Mouse (Mus musculus) embryonic facial prominence, embryonic 14.5 days (tissue): ENCODE measurements around the gene Nomo1. TPM values are rescaled to one million over a fixed set of nuclear protein-coding genes. Genes with fewer than 3 reads are reported as not detected.

Experiments
- ATAC-seq: fragments of 200-750 bp; cut with Nextera tagmentation; 2 replicates; pipeline ENCODE4 v1.8.0; 2017; ENCODE audit warnings: low read depth, moderate number of reproducible peaks, moderate TSS enrichment
- DNase-seq: peaks from one replicate; pipeline ENCODE4 v3.0.0-alpha.2; 2015; ENCODE audit warnings: low spot score
- H3K27ac ChIP-seq: fragments of 300-500 bp; sonication (generic); replicated peaks from 2 replicates; pipeline ENCODE4 v1.5.1; 2014; ENCODE audit warnings: low read depth, mild to moderate bottlenecking, low read length, moderate library complexity
- H3K27me3 ChIP-seq: fragments of 300-500 bp; sonication (generic); replicated peaks from 2 replicates; pipeline ENCODE4 v1.6.1; 2014; ENCODE audit warnings: low read length; ENCODE audit not compliant: control insufficient read depth, insufficient read depth
- H3K36me3 ChIP-seq: fragments of 300-500 bp; sonication (generic); 2 replicates; pipeline ENCODE4 v1.6.1; 2014; ENCODE audit warnings: low read length, mixed read lengths; ENCODE audit not compliant: control insufficient read depth, insufficient read depth
- H3K4me1 ChIP-seq: fragments of 300-500 bp; sonication (generic); 2 replicates; pipeline ENCODE4 v1.6.1; 2014; ENCODE audit warnings: antibody characterized with exemption, low read length; ENCODE audit not compliant: control insufficient read depth, insufficient read depth
- H3K4me2 ChIP-seq: fragments of 300-500 bp; sonication (generic); 2 replicates; pipeline ENCODE4 v1.6.1; 2014; ENCODE audit warnings: low read depth, mild to moderate bottlenecking, low read length, moderate library complexity, mixed read lengths
- H3K4me3 ChIP-seq: fragments of 300-500 bp; sonication (generic); 2 replicates; pipeline ENCODE4 v1.5.1; 2014; ENCODE audit warnings: low read depth, mild to moderate bottlenecking, low read length
- H3K9ac ChIP-seq: fragments of 300-500 bp; sonication (generic); 2 replicates; pipeline ENCODE4 v1.6.1; 2014; ENCODE audit warnings: low read depth, mild to moderate bottlenecking, low read length, moderate library complexity, mixed read lengths
- H3K9me3 ChIP-seq: fragments of 300-500 bp; sonication (generic); 2 replicates; pipeline ENCODE4 v1.6.1; 2016; ENCODE audit warnings: low read length; ENCODE audit not compliant: control insufficient read depth
- WGBS: fragments of 180-500 bp; shearing (Covaris S2); extraction: QIAGEN DNeasy Blood & Tissue Kit; methylation state at CpG from one replicate; pipeline ENCODE4 v1.1.7; 2014; 5-methylcytosine and 5-hydroxymethylcytosine counted together
- polyA plus RNA-seq: library from polyadenylated mRNA; unstranded; fragments of >200 nt; fragmentation: Nextera tagmentation; extraction: Ambion mirVana; gene quantifications from 2 replicates; pipeline ENCODE4 v1.2.1, GENCODE M21; 2014

The Nomo1 gene
- polyA plus RNA-seq, 1 experiment from 2014 or later: 25.7 TPM

- H3K4me2 ChIP-seq: peak overlapping the region; percentile 89
- H3K9ac ChIP-seq: peak overlapping the region; percentile 84
- no peaks in the 10 kb centered on the region for H3K9me3 ChIP-seq
- H3K4me3 ChIP-seq: peak overlapping the region; percentile 94
- ATAC-seq (peak; percentile 60; the same call in 1 of the 2 replicates), DNase-seq (no peak)
- H3K36me3 ChIP-seq: peaks cover 2% of the 10 kb centered on the region; the same call in 1 of the 2 replicates
- WGBS: 0% methylated on average over 20 of the region's 35 CpGs
- H3K27ac ChIP-seq: no peak overlapping the region
- no peaks in the 10 kb centered on the region for H3K27me3 ChIP-seq
- peaks cover 9% of the 10 kb centered on the region for H3K4me1 ChIP-seq
Measured at GRCm38 (mm10) chr7:46033870-46034337, 406 bp downstream of the Nomo1 start.

GRCm38 (mm10) chr7:46034991-46035390 lies 1.5 kb downstream of the Nomo1 start:
- ATAC-seq (no peak), DNase-seq (no peak)
- H3K4me3 ChIP-seq: peak overlapping the region; percentile 94
- 90% methylated on average over 2 of the region's 2 CpGs for WGBS
- H3K27me3 ChIP-seq: no peaks in the 10 kb centered on the region
- peak overlapping the region; percentile 84; the same call in 1 of the 2 replicates for H3K9ac ChIP-seq
- peaks cover 10% of the 10 kb centered on the region; the same call in 1 of the 2 replicates for H3K36me3 ChIP-seq
- H3K27ac ChIP-seq: no peak overlapping the region
- H3K4me1 ChIP-seq: peaks cover 9% of the 10 kb centered on the region
- H3K4me2 ChIP-seq: peak overlapping the region; percentile 89
- no peaks in the 10 kb centered on the region for H3K9me3 ChIP-seq

GRCm38 (mm10) chr7:46035468-46035867 lies 2.0 kb downstream of the Nomo1 start:
- Histone ChIP-seq H3K4me3 (no peak overlapping the region), H3K4me1 (peaks cover 9% of the 10 kb centered on the region), H3K36me3 (peaks cover 15% of the 10 kb centered on the region; the same call in 1 of the 2 replicates), H3K27ac (no peak overlapping the region), H3K4me2 (no peak overlapping the region), H3K27me3 (no peaks in the 10 kb centered on the region), H3K9ac (0 out of 2 replicates have a peak overlapping the region, but pooled peaks have one; percentile 84), H3K9me3 (no peaks in the 10 kb centered on the region)
- DNase-seq (no peak), ATAC-seq (no peak)
- WGBS: 82% methylated on average over 2 of the region's 2 CpGs

- no peak for ATAC-seq
- 91% methylated on average over 6 of the region's 6 CpGs for WGBS
Measured at GRCm38 (mm10) chr7:46037433-46037832, 3.9 kb downstream of the Nomo1 start.

GRCm38 (mm10) chr7:46039873-46040272 lies 6.4 kb downstream of the Nomo1 start:
- peaks cover 2% of the 10 kb centered on the region; the same call in 1 of the 2 replicates for H3K4me1 ChIP-seq
- WGBS: 62% methylated on average over 2 of the region's 2 CpGs
- H3K9me3 ChIP-seq: no peaks in the 10 kb centered on the region
- H3K27ac ChIP-seq: no peak overlapping the region
- ATAC-seq: peak; percentile 75; the same call in 1 of the 2 replicates
- H3K36me3 ChIP-seq: peaks cover 58% of the 10 kb centered on the region
- no peaks in the 10 kb centered on the region for H3K27me3 ChIP-seq
- no peak overlapping the region for H3K4me3 ChIP-seq
- no peak overlapping the region for H3K4me2 ChIP-seq
- H3K9ac ChIP-seq: no peak overlapping the region
- peak; percentile 27 for DNase-seq

More at GRCm38 (mm10) chr7:46037433-46037832, 3.9 kb downstream of the Nomo1 start:
- H3K9ac ChIP-seq: no peak overlapping the region
- H3K36me3 ChIP-seq: peaks cover 34% of the 10 kb centered on the region
- H3K4me2 ChIP-seq: no peak overlapping the region
- no peak for DNase-seq
- H3K4me1 ChIP-seq: peaks cover 9% of the 10 kb centered on the region
- H3K27ac ChIP-seq: no peak overlapping the region
- H3K9me3 ChIP-seq: no peaks in the 10 kb centered on the region
- no peaks in the 10 kb centered on the region for H3K27me3 ChIP-seq
- no peak overlapping the region for H3K4me3 ChIP-seq

GRCm38 (mm10) chr7:46044106-46044505 lies 10.6 kb downstream of the Nomo1 start:
- ATAC-seq: no peak
- DNase-seq: no peak
- Histone ChIP-seq H3K27ac (no peak overlapping the region), H3K9ac (no peak overlapping the region), H3K9me3 (no peaks in the 10 kb centered on the region), H3K4me3 (no peak overlapping the region), H3K27me3 (no peaks in the 10 kb centered on the region), H3K4me2 (no peak overlapping the region), H3K4me1 (no peaks in the 10 kb centered on the region), H3K36me3 (peaks cover 86% of the 10 kb centered on the region)
- 88% methylated on average over 10 of the region's 10 CpGs for WGBS

- Histone ChIP-seq H3K36me3 (peaks cover 84% of the 10 kb centered on the region), H3K27ac (no peak overlapping the region), H3K9me3 (no peaks in the 10 kb centered on the region), H3K4me1 (no peaks in the 10 kb centered on the region), H3K27me3 (no peaks in the 10 kb centered on the region), H3K4me2 (no peak overlapping the region), H3K9ac (no peak overlapping the region), H3K4me3 (no peak overlapping the region)
- DNase-seq: no peak
- WGBS: 93% methylated on average over 11 of the region's 11 CpGs
- no peak for ATAC-seq
Measured at GRCm38 (mm10) chr7:46045882-46046281, 12.4 kb downstream of the Nomo1 start.

- 90% methylated on average over 13 of the region's 13 CpGs for WGBS
- DNase-seq: no peak
- peaks cover 80% of the 10 kb centered on the region for H3K36me3 ChIP-seq
- H3K27ac ChIP-seq: no peak overlapping the region
- H3K4me1 ChIP-seq: no peaks in the 10 kb centered on the region
- no peak overlapping the region for H3K4me2 ChIP-seq
- ATAC-seq: no peak
- H3K9ac ChIP-seq: no peak overlapping the region
- no peaks in the 10 kb centered on the region for H3K9me3 ChIP-seq
- H3K4me3 ChIP-seq: no peak overlapping the region
- no peaks in the 10 kb centered on the region for H3K27me3 ChIP-seq
Measured at GRCm38 (mm10) chr7:46047873-46048562, 14.5 kb downstream of the Nomo1 start.

- Histone ChIP-seq H3K4me1 (no peaks in the 10 kb centered on the region), H3K9ac (no peak overlapping the region), H3K27ac (no peak overlapping the region), H3K27me3 (no peaks in the 10 kb centered on the region), H3K4me2 (no peak overlapping the region), H3K36me3 (peaks cover 80% of the 10 kb centered on the region), H3K9me3 (no peaks in the 10 kb centered on the region), H3K4me3 (no peak overlapping the region)
- no peak for ATAC-seq
- no peak for DNase-seq
- 84% methylated on average over 7 of the region's 7 CpGs for WGBS
Measured at GRCm38 (mm10) chr7:46049981-46050380, 16.5 kb downstream of the Nomo1 start.
